Mouse (Mus musculus) thymus, adult 2 months (tissue): ENCODE results near the gene Zfyve28.

Experiments
- CTCF ChIP-seq: fragments of 200-500 bp; IDR thresholded peaks from 2 replicates; pipeline ENCODE4 v1.5.1; 2012; ENCODE audit warnings: mild to moderate bottlenecking, control low read depth, low read length, moderate library complexity, borderline replicate concordance; ENCODE audit not compliant: control insufficient read depth, poor library complexity, insufficient read depth; ENCODE audit errors: extremely low read depth
- POLR2A ChIP-seq: fragments of 200-500 bp; IDR thresholded peaks from 2 replicates; pipeline ENCODE4 v1.6.1; 2012; ENCODE audit warnings: mild to moderate bottlenecking, low read length, control low read depth, moderate library complexity; ENCODE audit not compliant: control insufficient read depth, poor library complexity, insufficient read depth; ENCODE audit errors: extremely low read depth

GRCm38 (mm10) chr5:34191843-34192242, 96.4 kb downstream of the Zfyve28 start:
- no peak for TF ChIP-seq POLR2A
- TF ChIP-seq CTCF: peak; percentile 57; the same call in 1 of the 2 replicates
